17 mouse cellular contexts compared by ENCODE assay signal in genomic region chr19:29878896-29879504, GRCm38 (mm10). TPM values are rescaled to one million over a fixed set of nuclear protein-coding genes. Genes with fewer than 3 reads are reported as not detected.
DNase-seq lines count a peak whose midpoint lies in the region; ATAC-seq lines count a peak whose summit lies in the region.
"Had no signal": no experiment of that assay in that cellular context is flagged by ENCODE, and none has a peak within 500 bp of the region (broad histone marks: within the 10 kb centered on the region; RNA-seq: fewer than 3 reads in every experiment).

No protein-coding gene starts in this region.

- H3K4me3 ChIP-seq in heart, embryonic 12.5 days, result no peak overlapping the region
- no peak overlapping the region for H3K4me3 ChIP-seq in forebrain, embryonic 10.5 days
- H3K4me3 ChIP-seq: embryonic facial prominence, embryonic 13.5 days; midbrain, embryonic 13.5 days; neural tube, embryonic 13.5 days had no signal

- peak; percentile 89 for DNase-seq in heart, adult 11 months
- DNase-seq in lung, postnatal 14 days, result peak; percentile 6
- DNase-seq in lung, postnatal 10 days, result no peak
- peak; percentile 21 for DNase-seq in kidney, postnatal 14 days
- DNase-seq in forebrain, embryonic 10.5 days (ENCODE audit: extremely low spot score, low spot score), result no peak
- DNase-seq: cerebellum, adult 11-12 months; cerebellum, postnatal 14 days; gastrocnemius, postnatal 10 days; right cerebral cortex, adult 18-20 months had no signal

- ATAC-seq in heart, embryonic 12.5 days (ENCODE audit: insufficient number of reproducible peaks, low FRiP score), result no peak
- ATAC-seq in CD4-positive, CD25-positive, alpha-beta regulatory T cell, adult 4 months, result no peak
- ATAC-seq: forebrain, embryonic 16.5 days; midbrain, embryonic 13.5 days had no signal

- H3K9ac ChIP-seq in heart, embryonic 12.5 days, result no peak overlapping the region
- H3K9ac ChIP-seq: embryonic facial prominence, embryonic 13.5 days; midbrain, embryonic 13.5 days; neural tube, embryonic 13.5 days had no signal

- no peaks in the 10 kb centered on the region for H3K9me3 ChIP-seq in heart, embryonic 12.5 days (replicated peaks)
- H3K9me3 ChIP-seq in forebrain, embryonic 10.5 days, result no peaks in the 10 kb centered on the region
- H3K9me3 ChIP-seq: embryonic facial prominence, embryonic 13.5 days; midbrain, embryonic 13.5 days; neural tube, embryonic 13.5 days had no signal

- no peaks in the 10 kb centered on the region for H3K4me1 ChIP-seq in heart, embryonic 12.5 days (replicated peaks)
- no peaks in the 10 kb centered on the region for H3K4me1 ChIP-seq in forebrain, embryonic 10.5 days
- H3K4me1 ChIP-seq: midbrain, embryonic 13.5 days; neural tube, embryonic 13.5 days had no signal

- H3K27ac ChIP-seq in heart, embryonic 12.5 days (ENCODE audit: poor library complexity, severe bottlenecking), result no peak overlapping the region
- H3K27ac ChIP-seq in forebrain, embryonic 10.5 days, result no peak overlapping the region
- H3K27ac ChIP-seq: embryonic facial prominence, embryonic 13.5 days; midbrain, embryonic 13.5 days; neural tube, embryonic 13.5 days; stomach, postnatal 0 days had no signal

- no peaks in the 10 kb centered on the region for H3K36me3 ChIP-seq in heart, embryonic 12.5 days
- H3K36me3 ChIP-seq in forebrain, embryonic 10.5 days (replicated peaks), result no peaks in the 10 kb centered on the region
- H3K36me3 ChIP-seq: embryonic facial prominence, embryonic 13.5 days; midbrain, embryonic 13.5 days; neural tube, embryonic 13.5 days had no signal

- WGBS in heart, embryonic 12.5 days, result 73% methylated on average over 8 of the region's 8 CpGs
- 89% methylated on average over 8 of the region's 8 CpGs for WGBS in forebrain, embryonic 10.5 days

- no peaks in the 10 kb centered on the region for H3K27me3 ChIP-seq in heart, embryonic 12.5 days (replicated peaks)
- H3K27me3 ChIP-seq in forebrain, embryonic 10.5 days (ENCODE audit: poor library complexity, severe bottlenecking), result no peaks in the 10 kb centered on the region
- H3K27me3 ChIP-seq: CH12.LX; embryonic facial prominence, embryonic 13.5 days; midbrain, embryonic 13.5 days; neural tube, embryonic 13.5 days had no signal

- no peak overlapping the region for H3K4me2 ChIP-seq in heart, embryonic 12.5 days
- H3K4me2 ChIP-seq: embryonic facial prominence, embryonic 13.5 days; midbrain, embryonic 13.5 days; neural tube, embryonic 13.5 days had no signal

RNA-seq across cellular contexts. Expression of gene Il33, which starts 45.9 kb away (rescaled TPM):
- polyA plus RNA-seq in heart, embryonic 12.5 days (2016; fragmentation: Nextera tagmentation; extraction: Ambion mirVana), result 5.3 and 5.5 TPM in 2 replicates
- not detected for polyA plus RNA-seq in CD4-positive, CD25-positive, alpha-beta regulatory T cell, adult 4 months (2017; shearing (Covaris generic))
- polyA plus RNA-seq in forebrain, embryonic 10.5 days (2016; fragmentation: Nextera tagmentation; extraction: Ambion mirVana), result 0.48 and 0.68 TPM in 2 replicates

Comparison
In these comparisons a context has a peak if more than half of its experiments do, and no peak if none do; other contexts are left out.
1. DNase-seq: peak in heart, adult 11 months (single experiment), lung, postnatal 14 days (single experiment) and kidney, postnatal 14 days (single experiment); none in lung, postnatal 10 days (single experiment) and forebrain, embryonic 10.5 days (single experiment).